Mouse (Mus musculus) megakaryocyte progenitor cell, adult 5-6 weeks (primary cell): ENCODE results near the gene Ubash3a. TPM values are rescaled to one million over a fixed set of nuclear protein-coding genes. Genes with fewer than 3 reads are reported as not detected.

ENCODE experiments used
- ATAC-seq: replicated peaks from 2 replicates; pipeline ENCODE4 v1.8.0; 2016; ENCODE audit warnings: mild to moderate bottlenecking, moderate TSS enrichment, inconsistent platforms; ENCODE audit not compliant: poor library complexity
- total RNA-seq, 2 experiments: library from RNA; stranded (forward) in 1 of 2; stranded (reverse) in 1 of 2; fragments of 157-497, 149-512 nt in 1 of 2; fragments of 200-1000 nt in 1 of 2; gene quantifications; 2 replicates each; pipeline versions ENCODE4 v1.2.3 to v1.2.4; 2015 to 2017

Gene Ubash3a
- total RNA-seq (2015) (29.7 and 33.6 TPM in 2 replicates), total RNA-seq (2017) (36.7 and 41.7 TPM in 2 replicates)

DNA sequence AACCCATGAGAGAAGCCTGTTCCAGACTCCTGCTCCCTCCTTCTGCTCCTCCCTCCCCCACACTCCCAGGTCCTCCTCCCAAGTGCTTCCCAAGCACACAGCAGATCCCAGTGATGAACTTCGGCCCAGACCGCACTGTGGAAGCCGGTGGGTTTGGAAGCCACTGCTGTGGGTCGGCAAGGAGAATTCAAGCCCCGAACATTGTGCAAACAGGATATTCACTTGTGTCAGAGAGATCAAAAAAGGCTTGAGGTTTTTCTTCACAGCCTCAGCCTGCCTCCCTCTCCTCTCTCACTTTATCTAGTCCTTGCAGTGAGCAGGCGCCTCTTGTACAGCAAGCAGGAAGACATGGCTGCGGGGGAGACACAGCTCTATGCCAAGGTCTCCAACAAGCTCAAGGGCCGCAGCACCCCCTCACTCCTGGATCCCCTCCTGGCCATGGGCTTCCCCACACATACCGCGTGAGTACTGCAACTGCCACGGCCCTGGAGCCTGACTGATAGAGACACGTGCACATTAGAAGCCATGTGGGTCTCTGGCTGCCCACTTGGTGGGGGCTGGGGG, at the start of gene Ubash3a:
TSS of gene Ubash3a (plus strand) at position 103 of the 564 bp plus-strand sequence.
- peak; percentile 71 for ATAC-seq

DNA sequence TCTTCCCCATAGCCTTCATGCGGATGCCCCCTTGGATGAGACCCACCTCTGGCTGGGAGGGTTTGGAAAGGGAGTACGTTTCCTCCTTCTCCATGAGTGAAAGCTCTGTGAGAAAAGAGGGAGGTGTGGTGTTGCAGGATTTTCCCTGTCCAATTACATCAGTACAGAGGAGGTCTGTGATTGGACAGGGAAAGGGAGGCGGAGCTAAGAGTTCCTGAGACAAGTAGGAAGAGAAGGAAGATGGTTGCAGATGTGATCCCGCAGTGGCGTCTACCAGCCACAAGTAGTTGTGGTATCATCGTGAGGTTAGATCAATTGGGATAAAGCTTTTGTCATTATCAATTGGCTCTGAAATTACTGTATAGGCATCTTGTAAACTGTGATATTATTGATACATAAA, 49.8 kb upstream of the Ubash3a start:
- no peak for ATAC-seq

DNA sequence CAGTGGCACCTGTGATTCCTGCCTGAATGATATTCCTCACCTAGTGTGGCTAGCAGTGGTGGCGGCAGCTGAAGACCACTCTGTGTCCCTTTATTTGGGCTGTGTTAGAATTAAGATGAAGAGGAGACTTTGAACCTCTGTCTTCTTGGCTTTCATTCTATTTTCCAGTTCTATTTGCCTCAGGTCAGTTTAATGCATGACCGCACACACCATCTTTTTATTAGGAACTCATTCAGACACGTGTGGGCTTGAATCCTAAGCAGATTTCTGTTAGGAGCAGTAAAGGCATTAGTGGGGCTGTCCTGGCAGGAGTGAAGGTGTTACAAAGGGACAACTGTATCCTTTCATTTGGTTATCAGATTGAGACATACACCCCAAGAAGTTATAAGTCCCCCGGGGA, 47.4 kb upstream of the Ubash3a start:
- ATAC-seq = no peak

DNA sequence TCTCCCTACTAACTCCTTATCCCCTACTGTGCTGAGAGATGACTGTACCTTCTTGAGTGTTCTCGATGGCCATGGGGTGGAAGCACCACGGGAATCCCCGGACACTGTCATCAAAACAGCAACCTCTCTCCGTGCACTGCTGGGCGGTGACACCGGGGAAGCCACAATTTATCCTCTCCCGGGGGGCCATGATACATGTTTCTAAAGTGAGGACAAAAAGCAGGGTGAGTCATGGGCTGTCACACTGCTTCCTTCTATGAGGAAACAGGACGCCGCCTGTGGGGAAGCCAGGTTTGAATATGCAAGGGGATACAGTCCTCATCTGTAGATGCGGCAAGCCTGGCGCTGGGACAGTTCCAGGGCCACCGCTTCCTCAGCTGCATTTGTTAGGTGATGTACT, 45.1 kb upstream of the Ubash3a start:
- ATAC-seq = 0 out of 2 replicates have a peak, but pooled peaks have one; percentile 17

DNA sequence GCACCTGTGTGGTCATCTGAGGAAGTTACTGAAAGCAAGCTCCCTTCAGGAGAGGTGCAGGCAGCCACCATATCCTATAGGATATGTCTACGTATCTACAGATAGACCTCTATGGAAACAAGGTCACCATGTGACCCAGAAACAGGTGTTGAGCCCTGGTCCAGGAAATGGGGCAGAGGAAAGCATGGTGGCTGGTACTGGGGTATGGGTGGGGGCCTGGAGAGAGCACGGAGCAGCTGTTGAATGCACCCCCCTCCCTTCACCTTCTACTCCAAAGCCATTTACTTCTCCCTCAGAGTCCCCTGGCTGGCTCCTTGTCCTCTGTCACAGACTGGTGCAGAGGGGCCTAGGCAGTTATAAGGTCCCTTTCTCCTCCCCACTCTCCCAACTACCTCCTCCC, 43.9 kb upstream of the Ubash3a start:
- ATAC-seq = no peak

DNA sequence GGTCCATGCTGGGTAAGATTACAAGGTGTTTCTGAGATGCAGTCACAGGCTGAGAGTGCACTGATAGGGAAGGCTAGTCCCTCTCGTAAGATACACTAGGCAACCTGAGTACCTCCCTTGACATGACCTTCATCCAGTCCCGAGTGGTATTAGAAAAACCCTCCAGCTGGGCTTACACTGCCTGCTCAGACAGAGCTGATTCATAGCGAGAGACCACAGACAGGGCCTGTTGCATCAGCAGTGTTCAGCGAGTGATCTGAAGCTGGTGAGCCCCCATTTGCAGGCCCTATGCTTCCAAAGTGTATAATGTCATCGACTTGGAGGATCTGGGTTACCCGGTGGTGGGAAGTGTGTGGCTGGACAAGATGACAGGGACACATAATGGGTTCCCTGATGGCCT, 42.5 kb upstream of the Ubash3a start, which contains the start of gene Tff1:
TSS of gene Tff1 (minus strand) at position 151 of the 400 bp plus-strand sequence.
- no peak for ATAC-seq

DNA sequence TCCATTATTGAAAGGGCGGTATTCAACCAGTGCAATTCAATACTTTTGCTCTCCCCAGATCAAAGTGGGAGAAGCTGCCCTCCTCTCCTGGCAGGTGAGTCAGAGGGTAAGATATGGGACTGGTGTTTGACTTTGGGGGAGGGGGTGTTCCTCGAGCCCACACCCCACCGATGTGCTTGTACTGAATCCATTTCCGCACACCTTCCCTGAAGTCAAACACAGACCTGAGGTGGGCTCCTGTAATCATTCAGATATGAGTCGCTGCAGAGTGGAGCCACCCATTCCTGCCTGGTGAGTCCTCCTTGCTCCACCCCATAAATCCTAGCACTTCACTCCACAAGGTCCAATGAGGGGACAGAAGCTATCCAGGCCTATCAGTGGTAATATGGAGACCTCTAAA, 37.9 kb upstream of the Ubash3a start:
- ATAC-seq = no peak

DNA sequence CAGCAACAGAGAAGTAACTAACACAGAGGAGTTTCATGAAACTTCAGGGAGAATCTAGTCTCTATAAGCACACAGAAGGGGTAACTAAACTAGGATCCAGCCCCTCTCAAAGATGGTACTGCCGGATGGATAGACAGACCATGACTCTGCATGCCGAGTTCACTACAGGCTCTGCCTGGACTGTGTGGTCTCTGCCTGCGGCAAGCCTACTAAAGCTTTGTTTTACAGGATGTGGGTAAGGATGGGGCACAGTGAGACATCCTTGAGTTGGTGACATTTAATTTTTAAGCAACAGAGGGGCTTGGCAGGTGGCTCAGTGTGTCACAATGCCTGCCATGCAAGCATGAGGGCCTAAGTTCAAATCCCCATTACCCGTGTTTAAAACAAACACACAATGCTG, 31.4 kb upstream of the Ubash3a start:
- peak; percentile 57 for ATAC-seq

DNA sequence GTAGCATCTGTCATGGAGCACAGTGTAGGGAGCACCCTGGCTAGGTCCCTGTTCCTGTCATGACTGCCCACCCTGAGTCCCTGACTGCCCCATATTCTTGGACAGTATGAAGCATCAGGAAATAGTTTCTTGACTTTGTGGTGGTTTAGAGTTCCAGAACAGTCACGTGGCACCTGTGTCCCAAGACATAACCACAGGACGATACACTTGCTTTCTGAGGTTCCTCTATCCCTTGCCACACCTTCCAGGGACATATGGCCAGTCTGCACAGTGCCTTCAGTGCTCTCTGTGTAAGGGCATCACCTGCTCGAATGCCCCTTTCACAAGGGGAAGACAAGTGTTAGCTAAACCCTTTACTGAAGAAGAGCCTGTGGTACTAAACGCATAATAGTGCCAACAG, 26.2 kb upstream of the Ubash3a start:
- peak; percentile 86 for ATAC-seq

DNA sequence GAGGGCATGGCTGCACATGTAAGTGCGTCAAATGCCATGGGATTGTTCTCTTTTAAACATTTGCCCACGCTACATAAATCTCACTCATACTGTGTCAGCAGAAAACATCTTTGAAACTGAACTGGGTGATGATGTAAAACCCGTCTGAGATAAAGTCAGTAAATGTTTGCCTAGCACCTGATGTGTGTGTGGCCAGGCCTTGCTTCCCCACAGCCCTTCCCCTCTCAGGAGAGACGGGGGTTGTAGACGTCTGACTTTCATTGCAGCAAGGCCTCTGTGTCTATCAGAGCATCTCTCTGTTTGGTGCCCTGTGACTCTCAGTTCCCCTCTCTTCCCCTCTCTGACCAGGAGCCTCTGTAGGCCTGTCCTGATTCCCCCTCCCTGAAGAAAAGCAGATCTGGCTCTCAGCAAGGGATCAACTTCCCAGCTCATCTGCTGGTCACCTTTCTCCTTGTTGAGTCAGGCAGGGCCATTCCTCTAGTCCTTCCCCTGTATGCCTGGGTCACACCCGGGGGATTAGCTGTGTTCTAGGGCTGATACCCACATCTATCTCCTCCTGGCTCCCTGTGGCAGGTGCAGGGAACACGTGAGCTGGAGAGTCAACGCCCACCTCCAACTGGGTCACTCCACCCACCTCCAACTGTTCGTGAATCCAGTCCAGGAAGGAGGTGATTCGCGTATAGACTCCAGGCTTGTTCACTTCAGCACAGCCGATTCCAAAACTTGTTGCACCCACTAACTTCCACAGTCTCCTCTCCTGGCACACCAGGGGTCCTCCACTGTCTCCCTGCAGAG, 24.3 kb upstream of the Ubash3a start:
- ATAC-seq = no peak

DNA sequence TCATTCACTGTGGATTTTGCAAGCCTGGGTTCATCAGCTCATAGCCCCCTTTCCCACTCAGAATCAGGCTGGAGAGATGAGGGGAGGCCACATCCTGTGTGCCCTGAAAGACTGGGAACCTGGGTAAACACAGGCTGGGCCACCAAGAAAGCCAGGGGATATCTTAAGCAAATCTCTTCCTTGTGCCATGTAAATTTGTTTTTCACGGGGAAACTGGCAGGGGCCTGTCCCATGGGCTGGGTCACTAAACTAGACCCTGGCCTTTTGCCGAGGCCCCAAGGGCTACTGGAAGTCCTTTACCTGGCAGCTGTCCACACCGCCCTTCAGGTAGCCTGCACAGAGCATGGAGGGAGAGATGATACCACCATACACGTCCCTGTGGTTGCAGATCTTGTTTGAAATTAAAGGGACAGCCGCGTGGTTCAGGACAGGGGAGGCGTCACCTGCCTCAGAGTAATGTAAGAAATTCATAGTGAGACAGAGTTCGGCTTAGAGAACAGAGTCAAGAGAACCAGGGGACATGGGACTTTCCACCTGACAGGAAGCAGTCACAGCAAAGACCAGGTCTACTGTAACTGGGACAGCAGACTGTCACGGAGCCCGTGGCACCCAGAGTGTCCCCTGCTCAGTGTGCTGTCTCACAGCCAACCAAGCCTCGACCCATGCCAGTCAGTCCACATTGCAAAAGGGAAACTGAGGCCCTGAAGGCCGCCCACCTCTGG, 23.2 kb upstream of the Ubash3a start:
- ATAC-seq = no peak

DNA sequence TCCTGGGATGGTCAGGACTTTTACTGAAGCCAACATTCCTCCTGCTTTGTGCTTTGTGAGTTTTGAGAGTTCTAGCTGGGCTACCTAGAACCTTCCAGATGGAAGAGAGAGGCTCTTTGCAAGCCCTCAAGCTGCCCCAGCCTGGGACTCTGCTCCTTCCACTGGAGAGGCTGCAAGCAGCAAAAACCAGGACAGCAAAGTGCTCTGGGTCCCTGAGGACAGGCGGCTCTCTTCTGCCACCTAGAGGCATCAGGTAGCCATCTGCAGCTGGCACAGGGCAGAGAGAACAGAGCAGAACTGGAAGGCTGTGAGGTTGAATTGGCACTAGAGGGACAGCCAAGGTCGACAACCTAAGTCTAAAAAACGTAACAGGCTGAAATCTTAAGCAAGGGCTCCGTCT, 20.3 kb upstream of the Ubash3a start:
- ATAC-seq = peak; percentile 95

DNA sequence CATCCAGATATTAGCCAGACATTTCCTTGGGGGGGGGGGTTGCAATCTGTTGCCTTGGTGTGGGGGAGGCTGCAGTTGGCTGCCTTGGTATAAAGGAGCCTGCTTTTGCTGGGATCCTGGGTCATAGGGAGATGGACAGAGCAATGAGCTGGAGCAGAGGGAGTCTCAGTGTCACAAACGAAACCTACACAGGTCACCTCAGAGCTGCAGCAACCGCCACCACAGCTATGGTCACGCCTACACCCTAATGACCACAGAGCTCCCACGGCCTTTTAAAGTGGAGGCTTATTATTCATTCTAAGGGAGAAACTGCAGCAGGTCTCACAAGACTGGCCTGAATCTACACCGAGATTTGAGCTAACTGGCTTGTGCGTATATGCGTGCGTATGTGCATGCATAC, 15.8 kb upstream of the Ubash3a start:
- no peak for ATAC-seq

DNA sequence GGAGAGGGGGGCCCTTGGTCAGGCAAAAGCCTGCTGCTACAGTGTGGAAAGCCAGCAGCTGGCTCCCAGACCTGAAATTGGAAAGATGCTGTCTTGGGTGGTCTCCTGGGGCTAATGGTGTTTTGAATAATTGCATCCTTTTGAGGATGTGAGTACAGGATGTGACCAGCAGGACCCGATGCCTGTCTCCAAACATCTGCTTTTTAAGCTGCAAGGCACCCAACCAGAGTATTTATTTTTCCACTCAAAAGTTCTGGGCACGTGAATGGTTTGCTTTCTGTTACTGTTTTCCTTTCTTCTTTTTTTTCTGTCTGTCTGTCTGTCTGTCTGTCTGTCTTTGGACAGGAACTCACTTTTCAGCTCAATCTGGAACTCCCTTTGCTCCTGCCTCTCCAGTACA, 15.0 kb upstream of the Ubash3a start:
- no peak for ATAC-seq

DNA sequence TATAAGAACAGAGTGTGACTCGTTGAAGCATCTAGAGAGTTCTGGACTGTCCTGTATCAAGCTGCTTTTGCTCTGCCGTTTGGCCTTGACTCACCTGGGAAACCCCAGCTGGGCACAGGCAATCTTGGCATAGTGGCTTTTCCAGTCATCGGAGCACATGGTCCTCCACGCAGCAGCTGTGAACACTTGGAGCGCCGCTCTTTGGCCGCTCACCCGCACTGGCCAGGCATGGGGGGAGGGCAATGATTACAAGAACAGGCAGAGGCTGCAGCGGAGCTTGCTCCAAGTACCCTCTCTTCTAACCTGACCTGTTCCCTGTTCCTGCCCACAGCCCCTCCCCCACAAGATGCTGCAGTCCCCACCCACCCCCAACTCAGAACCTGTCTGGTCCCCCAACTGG, 14.3 kb upstream of the Ubash3a start:
- ATAC-seq = no peak

DNA sequence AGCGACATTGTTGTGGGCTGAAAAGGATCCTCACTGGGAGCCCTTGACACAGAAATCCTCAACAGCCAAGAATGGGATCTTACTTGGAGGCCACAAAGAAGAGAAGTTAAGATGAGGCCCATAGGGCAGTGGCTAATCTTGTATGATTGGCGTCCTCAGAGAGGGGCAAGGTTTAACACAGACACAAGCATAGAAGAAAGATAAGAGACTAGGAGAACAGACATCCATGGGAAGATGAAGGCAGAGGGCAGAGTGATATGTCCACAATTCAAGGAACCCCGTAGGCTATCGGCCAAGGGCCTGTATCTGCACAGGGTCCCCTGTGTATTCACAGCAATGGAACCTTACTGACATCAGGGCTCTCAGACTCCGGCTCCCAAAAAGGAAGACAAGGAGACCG, 12.5 kb upstream of the Ubash3a start:
- peak; percentile 17 for ATAC-seq

DNA sequence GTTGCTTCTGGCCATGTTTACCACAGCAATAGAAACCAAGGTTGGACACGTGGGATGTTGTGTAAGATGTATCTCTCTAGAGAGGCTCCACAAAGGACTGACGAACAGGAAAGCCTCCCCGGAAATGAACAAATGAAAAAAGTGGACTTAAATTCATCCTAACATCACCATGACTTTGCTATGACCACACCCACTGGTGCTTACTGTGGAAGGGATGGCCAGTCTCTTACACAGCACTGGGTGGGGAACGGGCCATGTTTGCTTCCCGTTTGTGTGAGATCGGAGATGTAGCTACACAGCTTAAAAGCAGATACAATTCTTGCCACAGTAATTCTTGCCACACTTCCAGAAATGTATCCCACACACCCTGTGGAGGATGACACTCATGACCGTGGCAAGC, 11.4 kb upstream of the Ubash3a start:
- ATAC-seq = peak; percentile 57

DNA sequence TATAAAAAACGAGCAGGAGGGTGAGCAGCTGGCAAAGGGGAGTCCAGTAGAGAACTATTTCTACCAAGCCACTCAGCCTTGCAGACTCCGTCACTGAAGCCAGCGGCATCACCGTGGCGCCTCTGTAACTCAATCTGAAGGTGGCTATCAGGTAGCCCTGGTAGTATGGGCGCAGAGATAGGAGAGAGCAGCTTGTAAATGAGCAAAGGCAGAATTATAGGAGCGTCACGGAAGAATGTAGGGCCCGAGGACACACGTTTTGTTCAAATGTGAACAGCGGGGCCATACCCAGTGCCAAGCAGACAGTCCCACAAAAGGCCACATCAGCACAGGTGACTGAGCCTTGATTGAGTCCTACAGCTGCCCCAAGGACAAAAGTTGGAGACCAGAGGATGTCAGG, 8.8 kb upstream of the Ubash3a start, which contains the start of gene Tmprss3:
TSS of gene Tmprss3 (minus strand) at position 101 of the 400 bp plus-strand sequence.
- no peak for ATAC-seq

DNA sequence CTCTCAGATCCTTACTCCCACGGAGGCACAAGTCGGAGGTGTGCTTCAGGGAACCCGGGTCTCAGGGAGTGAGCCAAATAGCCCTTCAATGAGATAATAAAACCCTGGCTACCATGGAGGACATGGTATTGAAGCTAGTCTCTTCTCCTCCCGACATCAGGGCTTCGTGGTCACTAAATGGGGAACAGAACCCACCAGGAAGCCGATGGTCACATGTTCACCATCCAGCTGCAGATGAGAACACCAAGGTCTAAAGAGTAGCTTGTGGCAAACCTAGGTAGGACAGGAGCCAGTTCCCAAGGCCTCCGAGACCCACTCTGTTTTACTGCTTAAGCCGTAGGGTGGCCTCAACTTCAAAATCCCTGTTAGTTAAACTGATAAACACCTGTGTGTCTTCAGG, 981 bp downstream of the Ubash3a start:
- no peak for ATAC-seq

DNA sequence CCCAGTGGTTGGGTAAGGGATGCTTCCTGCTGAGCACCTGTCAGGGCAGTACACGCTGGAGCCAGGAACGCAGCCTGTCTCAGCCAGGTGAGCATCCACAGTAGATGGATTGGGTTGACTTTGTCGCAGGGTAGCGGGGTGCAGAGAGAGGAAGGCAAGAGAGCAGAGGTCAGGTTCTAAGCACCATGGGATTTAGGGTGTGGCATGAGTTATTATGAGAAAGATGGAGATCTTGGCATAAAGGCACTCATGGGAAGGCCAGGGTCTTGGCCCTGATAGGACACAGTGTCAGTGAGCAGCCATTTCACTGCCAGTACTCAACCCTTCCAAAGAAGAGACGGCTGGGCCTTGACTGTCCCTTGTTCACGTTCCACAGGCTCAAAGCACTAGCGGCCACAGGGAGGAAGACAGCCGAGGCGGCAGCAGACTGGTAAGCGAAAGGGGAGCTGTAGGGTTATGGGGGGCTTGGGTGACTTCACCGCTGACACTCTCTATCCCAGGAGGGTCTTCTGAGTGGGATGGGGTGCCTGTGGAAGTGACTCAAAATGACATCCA, 1.8 kb downstream of the Ubash3a start:
- no peak for ATAC-seq

DNA sequence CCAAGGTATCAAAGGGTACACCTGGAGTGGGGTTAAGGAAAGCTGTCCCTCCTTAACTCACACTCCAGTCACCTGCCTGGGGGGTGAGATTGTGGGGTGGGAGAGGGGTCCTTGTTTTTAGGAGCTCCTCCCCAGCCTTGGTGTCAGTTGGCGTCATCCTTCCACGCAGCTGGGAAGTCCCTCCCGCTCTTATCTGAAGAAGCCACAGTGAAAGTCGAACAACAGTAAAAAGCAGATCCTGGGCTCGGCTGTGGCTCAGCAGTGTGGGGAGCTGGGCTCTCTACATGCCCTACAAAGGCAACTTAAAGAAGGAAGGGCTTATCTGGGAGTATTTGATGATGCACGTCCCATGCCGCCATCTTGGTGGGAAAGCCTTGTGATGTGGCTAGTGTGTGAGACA, 2.6 kb downstream of the Ubash3a start:
- ATAC-seq = peak; percentile 75

DNA sequence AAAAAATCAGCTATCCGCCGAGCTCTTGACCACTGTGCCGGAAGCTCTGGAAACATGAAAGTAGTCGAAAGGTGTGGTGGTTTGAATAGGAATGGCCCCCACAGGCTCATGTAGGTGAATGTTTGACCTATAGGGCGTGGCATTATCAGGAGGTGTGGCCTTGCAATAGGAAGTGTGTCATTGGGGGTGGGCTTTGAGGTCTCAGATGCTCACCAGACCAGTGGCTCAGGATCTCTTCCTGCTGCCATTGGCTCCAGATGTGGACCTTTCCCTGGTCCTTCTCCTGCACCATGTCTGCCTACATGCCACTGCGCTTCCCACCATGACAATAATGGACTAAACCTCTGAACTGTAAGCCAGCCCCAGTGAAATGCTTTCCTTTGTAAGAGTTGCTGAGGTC, 4.2 kb downstream of the Ubash3a start:
- no peak for ATAC-seq
